Mouse (Mus musculus) embryonic facial prominence, embryonic 11.5 days (tissue): Measurements from ENCODE around the gene Psmc3. TPM values are rescaled to one million over a fixed set of nuclear protein-coding genes. Genes with fewer than 3 reads are reported as not detected.

Experiments used
- ATAC-seq: fragments of 200-750 bp; cut with Nextera tagmentation; replicated peaks from 2 replicates; pipeline ENCODE4 v1.8.0; 2017; ENCODE audit warnings: low read depth; ENCODE audit not compliant: insufficient number of reproducible peaks, low FRiP score, low TSS enrichment
- DNase-seq: peaks from one replicate; pipeline ENCODE4 v3.0.0-alpha.2; 2015; ENCODE audit warnings: low spot score
- H3K27ac ChIP-seq: fragments of 300-500 bp; sonication (generic); replicated peaks from 2 replicates; pipeline ENCODE4 v1.5.1; 2014; ENCODE audit warnings: mild to moderate bottlenecking, low read depth, low read length, control low read depth
- H3K27me3 ChIP-seq: fragments of 300-500 bp; sonication (generic); 2 replicates; pipeline ENCODE4 v1.6.1; 2014; ENCODE audit warnings: mild to moderate bottlenecking, low read length, moderate library complexity, mixed read lengths; ENCODE audit not compliant: control insufficient read depth, insufficient read depth
- H3K36me3 ChIP-seq: fragments of 300-500 bp; sonication (generic); replicated peaks from 2 replicates; pipeline ENCODE4 v1.6.1; 2014; ENCODE audit warnings: low read depth, mild to moderate bottlenecking, low read length, moderate library complexity, mixed read lengths; ENCODE audit not compliant: control insufficient read depth, insufficient read depth
- H3K4me1 ChIP-seq: fragments of 300-500 bp; sonication (generic); 2 replicates; pipeline ENCODE4 v1.6.1; 2014; ENCODE audit warnings: low read length, mixed read lengths; ENCODE audit not compliant: control insufficient read depth, insufficient read depth
- H3K4me2 ChIP-seq: fragments of 300-500 bp; sonication (generic); 2 replicates; pipeline ENCODE4 v1.6.1; 2014; ENCODE audit warnings: low read depth, mild to moderate bottlenecking, control low read depth, low read length, moderate library complexity
- H3K4me3 ChIP-seq: fragments of 300-500 bp; sonication (generic); 2 replicates; pipeline ENCODE4 v1.5.1; 2014; ENCODE audit warnings: low read depth, low read length, control low read depth
- H3K9ac ChIP-seq: fragments of 300-500 bp; sonication (generic); replicated peaks from 2 replicates; pipeline ENCODE4 v1.6.1; 2014; ENCODE audit warnings: mild to moderate bottlenecking, control low read depth, low read length
- H3K9me3 ChIP-seq: fragments of 300-500 bp; sonication (generic); replicated peaks from 2 replicates; pipeline ENCODE4 v1.6.1; 2016; ENCODE audit warnings: mild to moderate bottlenecking, low read length, inconsistent platforms, mixed read lengths; ENCODE audit not compliant: control insufficient read depth
- WGBS: fragments of 180-500 bp; shearing (Covaris S2); extraction: QIAGEN DNeasy Blood & Tissue Kit; methylation state at CpG from one replicate; pipeline ENCODE4 v1.1.7; 2014; 5-methylcytosine and 5-hydroxymethylcytosine counted together
- polyA plus RNA-seq: library from polyadenylated mRNA; unstranded; fragments of >200 nt; fragmentation: Nextera tagmentation; extraction: Ambion mirVana; gene quantifications from 2 replicates; pipeline ENCODE4 v1.2.1, GENCODE M21; 2014

The Psmc3 gene
- polyA plus RNA-seq, 1 experiment from 2014 or later: 406 TPM

DNA sequence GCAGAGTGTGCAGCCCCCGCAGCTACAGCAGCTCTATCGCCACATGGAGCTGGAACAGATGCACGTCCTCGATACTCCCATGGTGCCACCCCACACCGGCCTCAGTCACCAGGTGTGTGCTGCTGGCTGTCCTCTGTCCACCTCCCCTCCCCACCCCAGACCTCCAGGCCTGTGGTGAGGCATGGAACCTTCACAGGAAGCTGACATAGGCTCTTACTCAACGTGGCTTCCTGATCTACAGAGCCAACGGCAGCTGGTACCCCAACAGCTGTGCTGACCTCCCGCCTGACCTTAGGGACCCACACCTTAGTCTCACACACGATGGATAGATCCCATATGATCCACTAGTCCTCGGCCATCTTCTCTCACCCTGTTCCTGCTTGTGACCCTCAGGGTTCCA lies 59.5 kb downstream of the Psmc3 start:
- Histone ChIP-seq H3K4me2 (no peak overlapping the region), H3K36me3 (no peaks in the 10 kb centered on the region), H3K9ac (no peak overlapping the region), H3K9me3 (no peaks in the 10 kb centered on the region), H3K27ac (no peak overlapping the region), H3K4me1 (peaks cover 2% of the 10 kb centered on the region; the same call in 1 of the 2 replicates), H3K27me3 (no peaks in the 10 kb centered on the region), H3K4me3 (no peak overlapping the region)
- WGBS: 78% methylated on average over 10 of the region's 10 CpGs
- DNase-seq (no peak), ATAC-seq (no peak)

DNA sequence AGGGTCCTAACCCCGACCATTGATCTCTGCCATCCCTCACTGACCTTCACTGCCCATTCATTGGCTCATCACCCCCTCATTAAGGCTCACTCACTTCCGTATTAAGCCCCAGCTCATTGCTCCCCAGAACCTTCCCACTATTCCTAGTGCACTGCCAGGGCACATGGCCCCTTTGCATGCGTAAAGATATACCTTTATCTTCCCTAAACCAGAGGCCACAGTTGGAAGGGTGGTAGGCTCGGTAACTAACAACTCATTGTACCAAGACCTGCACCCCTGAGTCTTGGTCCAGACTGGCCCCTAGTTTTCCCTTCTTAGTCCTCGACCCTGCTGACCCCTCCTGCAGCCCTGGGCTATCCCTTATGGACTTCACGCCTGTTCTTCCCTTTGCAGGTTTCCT lies 60.0 kb downstream of the Psmc3 start:
- no peak overlapping the region for H3K9ac ChIP-seq
- no peak for DNase-seq
- no peak overlapping the region for H3K27ac ChIP-seq
- 75% methylated on average over 6 of the region's 6 CpGs for WGBS
- H3K4me1 ChIP-seq: peaks cover 2% of the 10 kb centered on the region; the same call in 1 of the 2 replicates
- no peak for ATAC-seq
- H3K36me3 ChIP-seq: no peaks in the 10 kb centered on the region
- no peak overlapping the region for H3K4me3 ChIP-seq
- H3K4me2 ChIP-seq: no peak overlapping the region
- H3K9me3 ChIP-seq: no peaks in the 10 kb centered on the region
- no peaks in the 10 kb centered on the region for H3K27me3 ChIP-seq

DNA sequence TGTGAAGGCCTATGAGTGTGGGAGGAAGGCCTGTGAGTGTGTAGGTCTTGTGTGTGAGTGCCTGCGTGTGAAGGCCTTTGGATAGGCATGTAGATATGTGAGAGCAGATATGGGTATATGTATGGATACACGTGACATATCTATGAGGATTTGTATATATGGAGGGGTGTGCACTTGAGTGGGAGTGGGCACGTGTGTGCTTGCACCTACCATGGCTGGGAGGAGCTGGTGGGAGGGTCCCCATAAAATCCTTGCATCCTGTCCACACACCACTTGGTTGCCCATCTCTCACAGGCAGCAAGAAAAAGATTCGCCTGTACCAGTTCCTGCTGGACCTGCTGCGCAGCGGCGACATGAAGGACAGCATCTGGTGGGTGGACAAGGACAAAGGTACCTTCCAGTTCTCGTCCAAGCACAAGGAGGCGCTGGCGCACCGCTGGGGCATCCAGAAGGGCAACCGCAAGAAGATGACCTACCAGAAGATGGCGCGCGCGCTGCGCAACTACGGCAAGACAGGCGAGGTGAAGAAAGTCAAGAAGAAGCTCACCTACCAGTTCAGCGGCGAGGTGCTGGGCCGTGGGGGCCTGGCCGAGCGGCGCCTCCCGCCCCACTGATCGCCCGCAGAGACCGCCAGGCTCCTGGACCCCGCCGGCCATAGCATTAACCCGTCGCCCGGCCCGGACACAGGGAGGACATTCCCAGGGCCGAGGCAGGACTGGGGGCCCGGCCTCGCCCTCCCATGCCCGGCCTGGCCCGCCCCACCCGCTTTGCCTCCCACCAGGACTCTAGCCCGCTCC lies 61.2 kb downstream of the Psmc3 start:
- Histone ChIP-seq H3K4me2 (peak overlapping the region; percentile 89), H3K4me3 (peak overlapping the region; percentile 38), H3K27me3 (no peaks in the 10 kb centered on the region), H3K4me1 (peaks cover 2% of the 10 kb centered on the region; the same call in 1 of the 2 replicates), H3K27ac (no peak overlapping the region), H3K36me3 (no peaks in the 10 kb centered on the region), H3K9ac (peak overlapping the region; percentile 71), H3K9me3 (no peaks in the 10 kb centered on the region)
- 8% methylated on average over 42 of the region's 42 CpGs for WGBS
- ATAC-seq (peak; percentile 76), DNase-seq (peak; percentile 95)

DNA sequence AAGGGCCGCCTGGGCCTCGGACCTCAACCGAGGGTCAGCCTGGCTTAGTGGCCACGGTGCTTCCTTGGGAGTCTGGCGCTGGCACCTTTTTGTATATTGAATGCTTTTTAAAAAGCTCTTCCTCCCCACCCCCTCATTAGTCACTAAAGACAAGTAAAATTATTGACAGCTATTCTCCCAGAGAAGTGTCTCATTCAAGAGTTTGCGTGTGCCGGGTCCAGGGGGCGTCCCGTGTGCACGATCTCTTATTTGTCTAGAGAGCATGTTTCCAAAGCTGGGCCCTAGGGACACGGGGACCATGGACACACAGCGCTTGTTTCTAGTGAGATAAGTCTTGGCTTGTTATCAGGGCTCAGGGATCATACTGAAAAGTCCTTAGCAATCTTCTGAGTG lies 61.8 kb downstream of the Psmc3 start:
- DNase-seq: peak; percentile 8
- Histone ChIP-seq H3K9me3 (no peaks in the 10 kb centered on the region), H3K4me2 (peak overlapping the region; percentile 89), H3K36me3 (no peaks in the 10 kb centered on the region), H3K4me1 (peaks cover 2% of the 10 kb centered on the region; the same call in 1 of the 2 replicates), H3K27me3 (no peaks in the 10 kb centered on the region), H3K27ac (no peak overlapping the region), H3K4me3 (peak overlapping the region; percentile 38), H3K9ac (peak overlapping the region; percentile 71)
- no peak for ATAC-seq
- 35% methylated on average over 12 of the region's 12 CpGs for WGBS

Other genes starting within 250 kb of the Psmc3 start
- 239 and 261 TPM in 2 replicates for gene Mtch2, start 206.9 kb upstream of the Psmc3 start, polyA plus RNA-seq
- gene C1qtnf4, start 168.1 kb upstream of the Psmc3 start, polyA plus RNA-seq: 12.8 and 13.7 TPM in 2 replicates
- 51.4 and 53.1 TPM in 2 replicates for gene Kbtbd4, start 149.3 kb upstream of the Psmc3 start, polyA plus RNA-seq
- 227 and 230 TPM in 2 replicates for gene Ndufs3, start 149.2 kb upstream of the Psmc3 start, polyA plus RNA-seq
- 76.6 and 81.3 TPM in 2 replicates for gene Celf1, start 113.6 kb upstream of the Psmc3 start, polyA plus RNA-seq
- gene Rapsn, start 18.4 kb upstream of the Psmc3 start, polyA plus RNA-seq: 3.5 and 4.5 TPM in 2 replicates
- gene Slc39a13, start 16.4 kb downstream of the Psmc3 start, polyA plus RNA-seq: 22.0 and 22.1 TPM in 2 replicates
- gene Spi1, start 28.4 kb downstream of the Psmc3 start, polyA plus RNA-seq: 3.0 and 3.6 TPM in 2 replicates
- gene Mybpc3, start 64.1 kb downstream of the Psmc3 start, polyA plus RNA-seq: 0.25 and 1.6 TPM in 2 replicates
- 7.9 and 8.0 TPM in 2 replicates for gene Madd, start 129.8 kb downstream of the Psmc3 start, polyA plus RNA-seq
- 0.91 and 0.95 TPM in 2 replicates for gene Nr1h3, start 148.8 kb downstream of the Psmc3 start, polyA plus RNA-seq
- 31.1 and 37.2 TPM in 2 replicates for gene Acp2, start 148.9 kb downstream of the Psmc3 start, polyA plus RNA-seq
- 11.4 and 12.6 TPM in 2 replicates for gene Ddb2, start 183.0 kb downstream of the Psmc3 start, polyA plus RNA-seq
- gene Pacsin3, start 201.9 kb downstream of the Psmc3 start, polyA plus RNA-seq: 20.1 and 23.0 TPM in 2 replicates
- gene Arfgap2, start 211.0 kb downstream of the Psmc3 start, polyA plus RNA-seq: 82.9 and 83.6 TPM in 2 replicates